Mouse (Mus musculus) liver, embryonic 18 days (tissue): ENCODE data around the gene Cntrob. TPM values are rescaled to one million over a fixed set of nuclear protein-coding genes. Genes with fewer than 3 reads are reported as not detected.

Source experiments
- polyA plus RNA-seq: library from polyadenylated mRNA; depleted of rRNA; stranded (reverse); fragments of >200 nt; gene quantifications from 2 replicates; pipeline ENCODE4 v1.2.3, GENCODE M21; 2012; rRNA removed

Gene Cntrob
- 5.7 and 6.8 TPM in 2 replicates for polyA plus RNA-seq

DNA sequence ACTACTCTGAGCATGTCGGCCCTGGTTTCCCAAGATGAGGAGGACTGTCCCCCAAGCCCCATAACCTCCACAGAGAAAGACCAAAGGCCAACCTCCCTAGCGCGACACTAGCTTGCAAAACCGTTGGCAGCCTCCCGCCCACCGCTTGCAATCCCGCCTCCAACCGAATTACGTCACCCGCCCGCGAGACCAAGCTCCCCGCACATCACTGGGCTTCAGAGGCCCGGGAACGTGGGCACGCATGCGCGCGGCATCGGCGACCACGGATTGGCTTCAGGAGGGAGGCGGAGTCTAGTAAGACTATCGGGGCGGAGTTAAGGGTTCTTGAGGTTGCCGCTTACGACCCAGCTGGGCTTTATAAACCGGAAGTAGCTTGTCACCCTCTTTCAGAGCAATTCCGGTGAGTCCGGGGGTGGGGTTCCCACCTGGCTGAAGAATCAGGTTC lies at the start of gene Cntrob, which contains the start of gene Trappc1:
TSS of gene Cntrob (minus strand) at position 109 of the 445 bp plus-strand sequence.
TSS of gene Trappc1 (plus strand) at position 314 of the 445 bp plus-strand sequence.

DNA sequence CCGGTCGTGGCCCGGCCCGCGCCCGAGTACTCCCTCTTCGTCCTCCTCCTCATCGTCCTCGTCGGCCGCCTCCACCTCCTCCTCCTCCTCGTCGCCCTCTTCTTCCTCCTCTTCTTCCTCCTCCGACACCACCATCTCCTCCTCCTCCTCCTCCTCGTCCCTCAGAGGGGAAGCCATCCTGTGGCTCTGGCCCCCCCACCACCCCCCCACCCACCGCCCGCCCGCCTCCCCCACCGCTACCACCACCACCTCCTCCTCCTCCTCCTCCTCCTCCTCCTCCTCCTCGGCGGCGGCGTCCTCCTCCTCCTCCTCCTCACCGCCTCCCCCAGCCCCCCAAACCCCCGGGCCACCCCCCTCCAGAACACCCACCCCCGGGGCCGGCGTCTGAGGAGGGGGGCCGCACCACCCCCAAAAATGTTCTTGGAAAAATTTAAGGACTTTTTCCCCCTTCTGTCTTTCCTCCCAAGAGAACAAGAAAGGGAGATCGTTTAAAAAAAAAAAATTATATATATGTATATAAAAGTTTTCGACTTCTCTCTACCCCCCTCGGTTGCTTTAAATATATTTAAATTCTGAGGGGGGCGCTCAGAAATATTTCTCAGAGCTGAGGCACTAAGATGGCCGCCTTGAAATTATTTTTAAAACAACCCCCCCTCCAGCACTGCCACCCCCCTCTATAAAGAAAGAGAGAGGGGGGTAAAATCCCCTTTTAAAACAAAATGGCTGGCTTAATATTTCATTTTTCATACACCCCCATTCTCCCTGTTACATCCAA lies 45.8 kb upstream of the Cntrob start, which contains the start of gene Chd3:
TSS of gene Chd3 (minus strand) at position 192 of the 775 bp plus-strand sequence.

DNA sequence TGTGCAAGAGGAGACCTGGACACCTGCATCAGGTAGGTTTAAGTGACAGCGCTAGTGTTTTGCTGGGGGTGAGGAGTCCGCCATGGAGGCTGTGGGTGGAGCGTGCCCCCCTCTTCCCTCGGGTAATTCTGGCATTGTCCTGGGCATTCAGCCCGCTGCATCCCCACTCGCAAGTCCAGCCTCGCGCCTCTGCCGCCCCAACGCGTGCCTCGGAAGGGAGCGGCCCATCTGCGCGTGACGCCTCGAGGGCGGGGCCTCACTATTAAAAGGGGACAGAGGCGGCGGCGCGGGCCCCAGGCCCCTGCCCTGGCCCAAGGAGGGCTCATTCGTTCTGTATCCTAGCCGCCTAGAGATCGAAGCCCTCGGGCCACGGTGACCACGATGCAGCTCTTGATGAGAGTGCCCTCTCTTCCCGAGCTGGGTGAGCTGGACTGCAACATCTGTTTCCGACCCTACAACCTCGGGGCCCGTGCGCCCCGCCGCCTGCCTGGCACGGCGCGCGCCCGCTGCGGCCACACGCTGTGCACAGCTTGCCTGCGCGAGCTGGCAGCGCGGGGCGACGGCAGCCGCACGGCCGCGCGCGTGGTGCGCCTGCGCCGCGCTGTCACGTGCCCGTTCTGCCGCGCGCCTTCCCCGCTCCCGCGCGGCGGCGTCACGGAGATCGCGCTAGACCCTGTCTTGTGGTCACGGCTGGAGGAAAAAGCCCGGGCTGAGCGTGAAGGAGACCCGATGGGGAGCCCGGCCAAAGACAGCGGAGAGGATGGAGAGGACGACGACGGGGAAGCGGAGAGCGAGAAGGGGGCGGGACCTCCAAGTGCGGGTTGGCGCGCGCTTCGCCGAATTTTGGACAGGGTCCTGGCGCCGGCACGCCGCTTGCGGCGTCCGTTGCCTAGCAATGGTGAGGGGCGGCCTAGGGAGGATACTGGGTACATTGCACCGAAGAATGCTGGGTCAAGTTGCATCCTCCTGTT lies 16.9 kb upstream of the Cntrob start, which contains the start of gene Rnf227:
TSS of gene Rnf227 (plus strand) at position 301 of the 971 bp plus-strand sequence.

DNA sequence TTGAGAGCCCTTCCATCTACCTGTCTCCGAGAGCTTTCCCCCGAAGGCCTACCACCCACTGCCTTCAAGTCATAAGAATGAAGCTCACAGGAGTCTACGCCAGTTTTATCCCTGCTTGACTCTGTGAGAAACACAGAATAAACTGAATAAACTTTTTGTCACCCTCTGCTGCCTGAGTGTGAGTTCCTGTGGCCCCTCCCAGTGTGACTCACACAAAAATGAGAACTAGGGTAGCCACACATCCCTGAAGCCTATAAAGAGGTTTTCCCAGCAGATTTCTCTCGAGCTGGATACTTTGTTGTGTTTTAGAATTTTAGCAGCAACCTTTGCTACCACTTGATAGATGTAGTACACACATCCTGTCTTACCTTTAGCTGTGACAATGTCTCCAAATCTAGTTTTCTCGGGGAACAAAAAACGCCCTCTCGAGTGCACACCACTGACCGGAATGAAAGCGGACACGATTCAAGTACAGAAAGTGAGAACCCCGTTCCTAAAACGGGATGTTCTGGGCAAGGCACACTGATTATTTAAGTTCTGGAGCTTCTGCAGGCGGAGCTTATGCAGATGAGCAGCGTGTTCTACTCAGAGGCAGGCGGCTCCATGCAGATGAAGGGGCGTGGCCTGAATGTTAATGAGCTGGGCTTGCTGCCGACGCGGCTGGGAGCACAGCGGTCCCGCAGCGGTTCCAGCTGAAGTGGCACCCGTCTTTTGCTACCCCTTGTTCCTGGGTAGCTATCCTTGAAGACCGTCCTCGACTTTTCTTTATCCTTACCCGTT lies 2.2 kb upstream of the Cntrob start, which contains the start of gene Kcnab3:
TSS of gene Kcnab3 (plus strand) at position 631 of the 780 bp plus-strand sequence.

Other genes starting within 250 kb of the Cntrob start
- 28.3 and 32.3 TPM in 2 replicates for gene Vamp2, start 235.3 kb downstream of the Cntrob start, polyA plus RNA-seq
- gene Per1, start 228.6 kb downstream of the Cntrob start, polyA plus RNA-seq = 6.8 and 9.4 TPM in 2 replicates
- 0.15 and 0.19 TPM in 2 replicates for gene Hes7, start 203.4 kb downstream of the Cntrob start, polyA plus RNA-seq
- 0.11 and 0.12 TPM in 2 replicates for gene 9130213A22Rik, start 201.2 kb downstream of the Cntrob start, polyA plus RNA-seq
- gene Aloxe3, start 197.9 kb downstream of the Cntrob start, polyA plus RNA-seq = 0.10 and 0.26 TPM in 2 replicates
- not detected in 2 replicates for gene Alox12b, start 166.8 kb downstream of the Cntrob start, polyA plus RNA-seq
- gene Alox8, start 125.9 kb downstream of the Cntrob start, polyA plus RNA-seq = 0.01 TPM in 1 of 2 replicates, not detected in the other
- under 0.01 TPM in 1 of 2 replicates, not detected in the other for gene Gucy2e, start 86.7 kb downstream of the Cntrob start, polyA plus RNA-seq
- gene Trappc1, start 205 bp upstream of the Cntrob start, polyA plus RNA-seq = 44.6 and 47.5 TPM in 2 replicates
- 0.18 and 0.22 TPM in 2 replicates for gene Kcnab3, start 2.5 kb upstream of the Cntrob start, polyA plus RNA-seq
- gene Rnf227, start 16.7 kb upstream of the Cntrob start, polyA plus RNA-seq = 0.41 and 0.54 TPM in 2 replicates
- gene Chd3, start 45.6 kb upstream of the Cntrob start, polyA plus RNA-seq = 33.5 and 44.3 TPM in 2 replicates
- gene Naa38, start 71.7 kb upstream of the Cntrob start, polyA plus RNA-seq = 61.1 and 63.4 TPM in 2 replicates
- 8.2 and 9.5 TPM in 2 replicates for gene Cyb5d1, start 71.9 kb upstream of the Cntrob start, polyA plus RNA-seq
- gene Tmem88, start 74.5 kb upstream of the Cntrob start, polyA plus RNA-seq = 6.4 and 7.4 TPM in 2 replicates
- gene Kdm6b, start 89.9 kb upstream of the Cntrob start, polyA plus RNA-seq = 1.1 and 1.6 TPM in 2 replicates
- gene Dnah2, start 225.3 kb upstream of the Cntrob start, polyA plus RNA-seq = 0.20 and 0.22 TPM in 2 replicates
- gene Efnb3, start 236.4 kb upstream of the Cntrob start, polyA plus RNA-seq = 0.58 and 0.60 TPM in 2 replicates